Mouse (Mus musculus): ENCODE results near the gene Agbl4.

- no peak for TF ChIP-seq TCF12 (IDR thresholded peaks at IDR 0.05; ENCODE audit: insufficient read depth, poor library complexity, severe bottlenecking)
- TF ChIP-seq POLR2AphosphoS2 (IDR thresholded peaks at IDR 0.05; ENCODE audit: insufficient read length, low read depth): no peak
Measured at GRCm38 (mm10) chr4:110641417-110641816, 244.0 kb downstream of the Agbl4 start.
